Comparison of ENCODE assay signal across 8 mouse cellular contexts in the genomic region with DNA sequence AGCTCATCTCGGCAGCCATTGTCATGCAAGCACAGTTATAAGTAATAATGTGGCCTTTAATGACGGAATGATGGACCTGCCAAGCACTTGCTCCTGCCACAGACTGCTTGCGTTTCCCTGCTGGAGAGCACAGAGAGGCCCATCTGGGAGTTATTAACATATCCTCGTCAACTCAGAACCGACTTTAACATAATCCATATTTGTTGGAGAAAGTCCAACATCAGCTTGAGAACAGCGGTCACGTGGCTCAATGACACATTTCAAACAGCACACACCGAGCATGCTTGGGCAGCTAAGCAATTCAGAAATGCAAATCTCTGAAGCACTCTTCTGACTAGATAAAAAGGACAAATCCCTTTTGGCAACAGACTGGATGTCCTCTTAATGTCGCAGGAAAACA.
DNase-seq lines count a peak whose midpoint lies in the region; ATAC-seq and TF ChIP-seq lines count a peak whose summit lies in the region.

No protein-coding gene starts in this region.

- H3K36me3 ChIP-seq in forebrain, embryonic 13.5 days (ENCODE audit: poor library complexity, severe bottlenecking), result no peaks in the 10 kb centered on the region
- H3K36me3 ChIP-seq in forebrain, embryonic 10.5 days (replicated peaks), result no peaks in the 10 kb centered on the region
- no peaks in the 10 kb centered on the region for H3K36me3 ChIP-seq in C2C12 (ENCODE audit: control insufficient read depth, insufficient read depth)
- no peaks in the 10 kb centered on the region for H3K36me3 ChIP-seq in lung, postnatal 0 days (ENCODE audit: insufficient read depth, low read length)
- H3K36me3 ChIP-seq in heart, embryonic 12.5 days, result no peaks in the 10 kb centered on the region
- no peaks in the 10 kb centered on the region for H3K36me3 ChIP-seq in liver, embryonic 12.5 days

- no peak for TF ChIP-seq EP300 in lung, postnatal 0 days (IDR thresholded peaks at IDR 0.05)

- no peaks in the 10 kb centered on the region for H3K27me3 ChIP-seq in forebrain, embryonic 13.5 days
- H3K27me3 ChIP-seq in forebrain, embryonic 10.5 days (ENCODE audit: poor library complexity, severe bottlenecking), result no peaks in the 10 kb centered on the region
- no peaks in the 10 kb centered on the region for H3K27me3 ChIP-seq in C2C12 (ENCODE audit: control insufficient read depth, insufficient read depth, insufficient read length)
- no peaks in the 10 kb centered on the region for H3K27me3 ChIP-seq in lung, postnatal 0 days (replicated peaks; ENCODE audit: insufficient read depth, low read length)
- no peaks in the 10 kb centered on the region for H3K27me3 ChIP-seq in heart, embryonic 12.5 days (replicated peaks)
- no peaks in the 10 kb centered on the region for H3K27me3 ChIP-seq in liver, embryonic 12.5 days (replicated peaks)

- DNase-seq in forebrain, embryonic 10.5 days (ENCODE audit: extremely low spot score, low spot score), result no peak
- DNase-seq in forelimb bud, embryonic 11.5 days (ENCODE audit: low read depth, low spot score), result peak; percentile 59
- DNase-seq in lung, postnatal 0 days (ENCODE audit: low spot score), result peak; percentile 79
- no peak for DNase-seq in gastrocnemius, adult 8-10 months (ENCODE audit: low spot score in 2 of 2)

- TF ChIP-seq CTCF in C2C12 (IDR thresholded peaks at IDR 0.05; ENCODE audit: control insufficient read depth, insufficient read depth, insufficient read length), result no peak
- no peak for TF ChIP-seq CTCF in lung, postnatal 0 days (IDR thresholded peaks at IDR 0.05)

- H3K9me3 ChIP-seq in forebrain, embryonic 13.5 days (replicated peaks), result no peaks in the 10 kb centered on the region
- H3K9me3 ChIP-seq in forebrain, embryonic 10.5 days, result no peaks in the 10 kb centered on the region
- H3K9me3 ChIP-seq in lung, postnatal 0 days (ENCODE audit: low read length), result no peaks in the 10 kb centered on the region
- H3K9me3 ChIP-seq in heart, embryonic 12.5 days (replicated peaks), result no peaks in the 10 kb centered on the region
- no peaks in the 10 kb centered on the region for H3K9me3 ChIP-seq in liver, embryonic 12.5 days (replicated peaks)

- no peak overlapping the region for H3ac ChIP-seq in C2C12 (ENCODE audit: control insufficient read depth, insufficient read length, low read depth)

- H3K4me1 ChIP-seq in forebrain, embryonic 13.5 days, result peaks cover 16% of the 10 kb centered on the region; the same call in 1 of the 2 replicates
- peaks cover 14% of the 10 kb centered on the region for H3K4me1 ChIP-seq in forebrain, embryonic 10.5 days
- H3K4me1 ChIP-seq in lung, postnatal 0 days (ENCODE audit: insufficient read depth, low read depth, low read length), result no peaks in the 10 kb centered on the region
- H3K4me1 ChIP-seq in heart, embryonic 12.5 days (replicated peaks), result no peaks in the 10 kb centered on the region
- H3K4me1 ChIP-seq in liver, embryonic 12.5 days, result no peaks in the 10 kb centered on the region

- H3K79me3 ChIP-seq in C2C12 (ENCODE audit: low read depth), result no peaks in the 10 kb centered on the region

- no peaks in the 10 kb centered on the region for H3K79me2 ChIP-seq in C2C12 (ENCODE audit: control insufficient read depth, insufficient read depth)

- H3K9ac ChIP-seq in forebrain, embryonic 13.5 days, result no peak overlapping the region
- H3K9ac ChIP-seq in lung, postnatal 0 days (replicated peaks; ENCODE audit: low read depth), result no peak overlapping the region
- H3K9ac ChIP-seq in heart, embryonic 12.5 days, result no peak overlapping the region
- no peak overlapping the region for H3K9ac ChIP-seq in liver, embryonic 12.5 days

- no peak overlapping the region for H3K4me2 ChIP-seq in forebrain, embryonic 13.5 days
- H3K4me2 ChIP-seq in lung, postnatal 0 days (replicated peaks; ENCODE audit: low read depth, low read length), result no peak overlapping the region
- H3K4me2 ChIP-seq in heart, embryonic 12.5 days, result no peak overlapping the region
- no peak overlapping the region for H3K4me2 ChIP-seq in liver, embryonic 12.5 days

- 47% methylated on average over 9 of the region's 9 CpGs for WGBS in forebrain, embryonic 13.5 days
- 73% methylated on average over 9 of the region's 9 CpGs for WGBS in forebrain, embryonic 10.5 days
- 33% methylated on average over 9 of the region's 9 CpGs for WGBS in lung, postnatal 0 days
- 59% methylated on average over 9 of the region's 9 CpGs for WGBS in heart, embryonic 12.5 days
- 75% methylated on average over 9 of the region's 9 CpGs for WGBS in liver, embryonic 12.5 days (ENCODE audit: insufficient replicate concordance)

- H3K4me3 ChIP-seq in forebrain, embryonic 13.5 days, result no peak overlapping the region
- H3K4me3 ChIP-seq in forebrain, embryonic 10.5 days, result no peak overlapping the region
- H3K4me3 ChIP-seq in C2C12 (ENCODE audit: insufficient read depth, poor library complexity, severe bottlenecking), result no peak overlapping the region
- no peak overlapping the region for H3K4me3 ChIP-seq in lung, postnatal 0 days (ENCODE audit: low read depth, low read length)
- H3K4me3 ChIP-seq in heart, embryonic 12.5 days, result no peak overlapping the region
- H3K4me3 ChIP-seq in liver, embryonic 12.5 days, result no peak overlapping the region

- peak; percentile 58; the same call in 1 of the 2 replicates for ATAC-seq in forebrain, embryonic 13.5 days
- ATAC-seq in lung, postnatal 0 days, result peak; percentile 70
- ATAC-seq in heart, embryonic 12.5 days (ENCODE audit: insufficient number of reproducible peaks, low FRiP score), result no peak
- ATAC-seq in liver, embryonic 12.5 days, result no peak

- peak overlapping the region; percentile 16; the same call in 1 of the 2 replicates for H3K27ac ChIP-seq in forebrain, embryonic 13.5 days
- no peak overlapping the region for H3K27ac ChIP-seq in forebrain, embryonic 10.5 days
- no peak overlapping the region for H3K27ac ChIP-seq in lung, postnatal 0 days (ENCODE audit: low read length)
- H3K27ac ChIP-seq in heart, embryonic 12.5 days (ENCODE audit: poor library complexity, severe bottlenecking), result no peak overlapping the region
- H3K27ac ChIP-seq in liver, embryonic 12.5 days, result no peak overlapping the region

TF ChIP-seq in C2C12, 6 proteins besides CTCF, POLR2A, EP300 and RAD21:
- TF ChIP-seq MYOD1 (IDR thresholded peaks at IDR 0.05; ENCODE audit: control insufficient read depth, insufficient read length, low read depth), result no peak
- peak; percentile 30 for TF ChIP-seq USF1 (IDR thresholded peaks at IDR 0.05; ENCODE audit: low read depth)
- TF ChIP-seq MYOG (IDR thresholded peaks at IDR 0.05; ENCODE audit: control insufficient read depth, extremely low read depth, insufficient read length), result no peak

Comparison
In these comparisons a context has a peak if more than half of its experiments do, and no peak if none do; other contexts are left out.
1. ATAC-seq: peak in forebrain, embryonic 13.5 days (single experiment) and lung, postnatal 0 days (single experiment); none in heart, embryonic 12.5 days (single experiment) and liver, embryonic 12.5 days (single experiment).
2. DNase-seq: peak in forelimb bud, embryonic 11.5 days (single experiment) and lung, postnatal 0 days (single experiment); none in forebrain, embryonic 10.5 days (single experiment) and gastrocnemius, adult 8-10 months (0 of 2).